Mouse (Mus musculus): ENCODE measurements around the gene Vmn1r203. TPM values are rescaled to one million over a fixed set of nuclear protein-coding genes. Genes with fewer than 3 reads are reported as not detected.
"Not testable (repeated sequence)": the region's sequence is repeated elsewhere in the genome, so short reads cannot be mapped to it uniquely, and the experiment has no call there.

The Vmn1r203 gene
- total RNA-seq (2018; cell fraction: chromatin; rRNA removed) = under 1 TPM in 22 of 26 experiments, not detected in 4; 0.06 to 0.37 (median 0.13) TPM
- under 1 TPM in 18 of 26 experiments, not detected in 8; under 0.01 to 0.09 (median 0.03) TPM for total RNA-seq (2018; cell fraction: cytosol; rRNA removed)
- total RNA-seq (2018; cell fraction: nucleus; rRNA removed) = under 1 TPM in 22 of 26 experiments, not detected in 4; 0.06 to 0.33 (median 0.14) TPM
- polyA plus RNA-seq (2018) = 0.02 to 0.03 TPM in 2 of 3 replicates, not detected in the other

DNA sequence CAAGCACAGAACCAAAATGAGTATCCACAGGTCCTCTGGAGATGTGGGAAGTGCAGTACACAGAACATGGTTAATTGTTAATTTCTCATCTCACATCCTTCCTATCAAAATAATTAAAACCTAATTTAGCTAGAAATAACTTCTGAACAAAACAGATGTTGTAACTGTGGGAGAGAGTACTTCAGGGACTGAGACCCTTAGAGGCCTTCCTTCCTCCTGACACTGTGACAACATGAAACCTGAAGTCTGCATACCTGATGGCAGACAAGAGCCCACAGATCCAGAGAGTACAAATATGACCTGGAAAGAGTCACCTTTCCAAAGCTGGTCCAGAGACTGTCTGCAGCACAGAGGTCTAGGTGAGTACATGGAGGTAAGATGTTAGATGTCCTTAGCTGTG is at the start of gene Vmn1r203:
Gene Vmn1r203, plus strand, starts transcription at position 301 of the 400 bp plus-strand sequence.
- no peak within 1 kb of the TSS for H3K27ac ChIP-seq

DNA sequence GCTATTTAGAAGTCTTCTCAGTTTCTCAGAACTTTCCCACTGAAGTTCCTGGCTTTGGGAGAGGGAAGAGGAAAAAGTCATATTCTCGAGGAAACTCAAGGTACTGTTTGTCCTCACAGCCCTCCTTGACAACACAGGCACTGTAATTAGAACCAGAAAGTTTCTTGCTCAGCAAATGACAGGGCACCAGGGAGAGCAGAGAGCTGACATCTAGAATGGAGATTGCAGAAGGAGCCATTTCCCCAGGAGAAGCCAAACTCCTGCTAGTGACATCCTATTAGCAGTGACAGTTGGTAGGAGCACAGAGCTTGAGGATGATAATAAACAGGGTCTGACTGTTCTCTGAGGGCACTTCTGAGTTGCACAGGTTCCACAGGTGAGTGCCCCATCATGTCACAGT is 46.3 kb upstream of the Vmn1r203 start, which contains the start of gene Vmn1r201:
Gene Vmn1r201, plus strand, starts transcription at position 301 of the 400 bp plus-strand sequence.
- Histone ChIP-seq H3K4me3 (ENCODE audit: inconsistent target) (no peak within 1 kb of the TSS), H3K27ac (no peak within 1 kb of the TSS), H3K36me3 (ENCODE audit: inconsistent target) (no peaks in the 10 kb centered on the region), H3K79me2 (ENCODE audit: inconsistent target) (no peaks in the 10 kb centered on the region)
- 55% methylated on average over 1 of the region's 1 CpGs for WGBS (ENCODE audit: missing documents)

More for the DNA sequence above, at the start of gene Vmn1r203:
- H3K36me3 ChIP-seq (ENCODE audit: inconsistent target) = no peaks in the 10 kb centered on the region
- H3K79me2 ChIP-seq (ENCODE audit: inconsistent target) = no peaks in the 10 kb centered on the region
- no peak within 1 kb of the TSS for H3K4me3 ChIP-seq (ENCODE audit: inconsistent target)

DNA sequence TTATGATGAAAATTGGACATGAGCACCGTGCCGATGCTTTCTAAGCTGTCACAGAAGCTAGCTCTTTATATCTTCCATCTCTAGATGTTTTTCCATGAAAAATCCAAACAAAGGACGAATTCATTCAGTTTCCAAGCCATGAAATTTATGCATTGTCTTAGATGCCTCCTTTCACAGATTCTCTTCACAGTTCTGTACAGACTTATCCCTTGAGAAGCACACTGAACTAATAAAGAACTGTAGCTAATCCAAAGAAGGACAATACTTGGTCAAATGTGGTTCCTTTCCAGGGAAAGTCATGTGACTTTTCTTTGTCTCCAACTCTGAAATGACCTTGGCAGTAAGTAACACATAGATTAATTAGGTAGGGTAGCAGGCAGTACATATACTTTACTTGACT is 15.5 kb upstream of the Vmn1r203 start:
- no peak overlapping the region for H3K27ac ChIP-seq
- H3K36me3 ChIP-seq (ENCODE audit: inconsistent target) = no peaks in the 10 kb centered on the region
- H3K79me2 ChIP-seq (ENCODE audit: inconsistent target) = no peaks in the 10 kb centered on the region
- 73% methylated on average over 3 of the region's 3 CpGs for WGBS (ENCODE audit: missing documents)
- H3K4me3 ChIP-seq (ENCODE audit: inconsistent target) = no peak overlapping the region

DNA sequence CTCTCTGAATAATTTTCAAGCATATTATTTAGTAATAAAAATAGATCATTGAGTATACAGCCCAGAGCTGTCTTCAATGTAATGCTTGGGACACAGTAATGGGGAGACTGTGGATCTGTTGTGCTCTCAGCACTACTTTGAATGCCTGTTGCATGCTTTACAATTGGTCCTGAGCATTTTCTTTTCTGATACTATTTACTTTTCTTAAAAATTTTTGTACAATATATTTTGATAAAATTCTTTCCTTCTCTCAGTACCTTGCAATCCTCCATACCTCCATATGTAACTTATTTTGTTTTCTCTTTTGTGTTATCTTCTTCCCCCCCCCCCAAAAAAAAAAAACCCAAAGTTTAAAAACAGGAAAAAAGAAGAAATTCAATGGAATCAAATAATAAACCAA is 12.6 kb upstream of the Vmn1r203 start, which contains the start of gene Vmn1r202:
Gene Vmn1r202, minus strand, starts transcription at position 101 of the 400 bp plus-strand sequence.
- no peaks in the 10 kb centered on the region for H3K36me3 ChIP-seq (ENCODE audit: inconsistent target)
- no peak within 1 kb of the TSS for H3K27ac ChIP-seq
- H3K79me2 ChIP-seq (ENCODE audit: inconsistent target) = no peaks in the 10 kb centered on the region
- H3K4me3 ChIP-seq (ENCODE audit: inconsistent target) = no peak within 1 kb of the TSS

DNA sequence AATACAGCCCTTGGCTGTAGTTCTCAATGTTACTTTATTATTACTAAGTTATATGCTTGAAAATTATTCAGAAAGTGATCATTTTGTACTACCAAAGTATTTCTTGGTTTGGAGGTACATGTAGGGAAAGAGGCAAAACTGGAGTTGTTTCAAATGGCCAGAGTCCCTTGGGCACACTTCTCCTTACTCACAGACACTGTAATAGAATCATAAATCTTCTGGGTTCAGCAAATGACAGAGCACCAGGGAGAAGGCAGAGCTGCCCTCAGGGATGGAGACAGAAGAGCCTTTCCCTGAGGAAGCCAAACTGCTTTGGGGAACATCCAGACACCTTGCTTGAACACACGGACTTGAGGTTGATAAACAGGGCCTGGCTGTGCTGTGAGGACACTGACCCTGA is 35.0 kb downstream of the Vmn1r203 start, which contains the start of gene Vmn1r204:
Gene Vmn1r204, plus strand, starts transcription at position 301 of the 400 bp plus-strand sequence.
- H3K36me3 ChIP-seq (ENCODE audit: inconsistent target); H3K4me3 ChIP-seq (ENCODE audit: inconsistent target); H3K27ac ChIP-seq; H3K79me2 ChIP-seq (ENCODE audit: inconsistent target): not testable (repeated sequence)
- WGBS (ENCODE audit: missing documents) = 78% methylated on average over 1 of the region's 1 CpGs

DNA sequence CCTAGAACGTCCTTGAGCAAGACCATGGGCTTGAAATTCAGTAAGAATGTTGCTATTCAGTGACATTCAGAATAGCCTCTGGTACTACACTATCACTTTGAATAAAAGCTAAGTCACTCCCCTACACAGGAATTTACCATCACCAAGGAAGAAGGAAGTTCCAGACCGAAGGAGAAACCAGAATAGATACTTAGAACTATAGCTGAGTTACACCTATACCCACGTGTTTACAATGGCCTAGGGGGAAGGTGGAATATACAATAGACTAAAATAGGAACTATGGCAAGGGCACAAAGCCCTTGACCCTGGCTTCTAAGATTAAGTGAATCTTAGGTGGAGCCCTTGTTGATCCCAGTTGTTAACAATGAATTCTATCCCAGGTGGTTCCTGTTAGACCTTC is 57.0 kb downstream of the Vmn1r203 start:
- not testable (repeated sequence) for H3K36me3 ChIP-seq (ENCODE audit: inconsistent target); H3K27ac ChIP-seq; H3K4me3 ChIP-seq (ENCODE audit: inconsistent target); H3K79me2 ChIP-seq (ENCODE audit: inconsistent target)
- WGBS (ENCODE audit: missing documents) = 77% methylated on average over 2 of the region's 3 CpGs

Other genes starting within 250 kb of the Vmn1r203 start
- not detected in 3 replicates for gene Vmn1r195, start 247.6 kb upstream of the Vmn1r203 start, polyA plus RNA-seq (2018)
- not detected in 3 replicates for gene Vmn1r196, start 228.2 kb upstream of the Vmn1r203 start, polyA plus RNA-seq (2018)
- gene Vmn1r197, start 193.5 kb upstream of the Vmn1r203 start, polyA plus RNA-seq (2018) = not detected in 3 replicates
- gene Vmn1r198, start 167.8 kb upstream of the Vmn1r203 start, polyA plus RNA-seq (2018) = not detected in 3 replicates
- not detected in 3 replicates for gene Vmn1r199, start 138.3 kb upstream of the Vmn1r203 start, polyA plus RNA-seq (2018)
- not detected in 3 replicates for gene Vmn1r200, start 127.7 kb upstream of the Vmn1r203 start, polyA plus RNA-seq (2018)
- not detected in 3 replicates for gene Vmn1r201, start 46.2 kb upstream of the Vmn1r203 start, polyA plus RNA-seq (2018)
- not detected in 3 replicates for gene Vmn1r202, start 12.7 kb upstream of the Vmn1r203 start, polyA plus RNA-seq (2018)
- not detected in 3 replicates for gene Vmn1r204, start 35.1 kb downstream of the Vmn1r203 start, polyA plus RNA-seq (2018)
- gene Vmn1r205, start 74.9 kb downstream of the Vmn1r203 start, polyA plus RNA-seq (2018) = not detected in 3 replicates
- not detected in 3 replicates for gene Vmn1r206, start 106.1 kb downstream of the Vmn1r203 start, polyA plus RNA-seq (2018)
- gene Vmn1r207-ps, start 211.5 kb downstream of the Vmn1r203 start, polyA plus RNA-seq (2018) = not detected in 3 replicates